Mouse (Mus musculus) thymus, postnatal 36 days (tissue): Measurements from ENCODE around the gene Farp1.
A peak's percentile ranks its signal among the peaks of the same experiment; 100 is the strongest.

Experiments used
- DNase-seq, 2 experiments: peaks; one replicate each; pipeline ENCODE4 v3.0.0; 2022; ENCODE audit warnings: mixed read lengths in 2 of 2

Farp1 gene

DNA sequence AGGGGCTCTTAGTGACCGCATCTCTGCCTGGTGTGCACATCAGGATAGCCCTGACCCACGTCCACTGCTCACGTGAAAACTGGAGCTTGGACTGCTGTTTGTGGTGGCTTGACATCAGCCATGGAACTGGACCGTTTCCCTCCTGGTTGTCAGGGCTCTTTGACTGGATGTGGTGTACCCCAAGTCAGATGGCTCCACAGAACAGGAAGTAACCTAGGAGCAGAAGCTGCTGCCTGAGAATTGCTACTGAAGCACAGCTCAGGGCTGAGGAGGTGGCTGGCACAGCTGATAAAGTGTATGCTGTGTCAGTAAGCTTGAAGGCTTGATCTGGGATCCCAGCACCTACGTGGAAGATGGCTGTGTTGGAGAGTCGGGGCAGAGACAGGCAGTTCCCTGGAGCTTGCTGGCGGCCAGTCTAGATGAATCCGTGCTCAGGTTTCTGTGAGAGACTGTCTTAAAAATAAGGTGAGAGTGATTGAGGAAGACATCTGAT is 151.4 kb downstream of the Farp1 start:
- DNase-seq: no peak

DNA sequence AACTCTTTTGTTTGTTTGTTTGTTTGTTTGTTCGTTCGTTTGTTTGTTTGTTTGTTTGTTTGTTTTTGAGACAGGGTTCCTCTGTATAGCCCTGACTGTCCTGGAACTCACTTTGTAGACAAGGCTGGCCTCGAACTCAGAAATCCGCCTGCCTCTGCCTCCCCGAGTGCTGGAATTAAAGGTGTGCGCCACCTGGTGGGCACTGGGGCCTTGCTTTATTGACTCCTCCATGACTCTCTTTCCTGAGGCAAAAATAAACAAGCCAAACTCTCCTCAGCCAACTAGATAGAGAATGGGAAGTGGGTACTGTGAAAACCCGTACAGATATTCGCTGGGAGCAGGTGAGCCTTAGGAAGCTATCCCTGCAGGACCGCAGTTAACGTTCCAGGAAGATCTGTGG is 154.8 kb downstream of the Farp1 start:
- DNase-seq: peak in 1 of 2 experiments; percentile 10

DNA sequence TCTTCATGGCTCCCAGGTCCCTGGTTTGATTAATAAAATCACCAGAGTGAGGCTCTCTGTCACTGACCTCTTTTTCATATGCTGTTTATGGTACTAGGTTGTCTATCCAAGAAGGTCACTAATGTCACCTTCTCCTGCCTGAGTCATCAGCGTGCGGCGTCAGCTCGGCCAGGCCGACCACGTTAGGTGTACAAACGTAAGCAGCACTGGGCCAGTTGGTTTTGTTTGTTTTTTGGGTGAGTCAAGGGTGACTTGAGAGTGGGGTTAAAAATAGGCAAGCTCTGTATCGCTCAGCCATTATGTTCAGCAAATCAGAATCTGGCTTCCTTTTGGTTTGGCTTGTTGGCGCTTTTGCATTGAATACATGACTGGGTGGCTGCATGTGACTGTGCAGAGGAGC is 155.4 kb downstream of the Farp1 start:
- DNase-seq: no peak

DNA sequence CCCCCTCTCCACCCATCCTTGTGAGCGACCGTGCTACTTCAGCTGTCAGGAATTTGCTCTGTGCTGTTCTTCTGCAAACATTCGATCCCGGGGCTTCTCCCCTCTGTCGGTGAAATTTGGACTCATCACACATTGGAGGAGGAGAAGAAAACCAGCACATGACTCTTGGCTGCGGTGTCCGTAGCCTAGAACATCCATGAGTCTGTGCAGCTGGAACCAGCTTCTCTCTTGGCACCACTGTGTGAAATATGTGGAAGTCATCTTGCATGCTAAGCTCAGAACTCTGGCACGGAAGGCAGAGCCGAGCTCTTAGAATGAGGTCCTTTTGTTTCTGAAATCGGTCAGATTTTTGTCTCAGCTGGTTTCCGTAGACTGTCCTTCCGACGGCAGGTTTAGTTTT is 156.7 kb downstream of the Farp1 start:
- no peak for DNase-seq

DNA sequence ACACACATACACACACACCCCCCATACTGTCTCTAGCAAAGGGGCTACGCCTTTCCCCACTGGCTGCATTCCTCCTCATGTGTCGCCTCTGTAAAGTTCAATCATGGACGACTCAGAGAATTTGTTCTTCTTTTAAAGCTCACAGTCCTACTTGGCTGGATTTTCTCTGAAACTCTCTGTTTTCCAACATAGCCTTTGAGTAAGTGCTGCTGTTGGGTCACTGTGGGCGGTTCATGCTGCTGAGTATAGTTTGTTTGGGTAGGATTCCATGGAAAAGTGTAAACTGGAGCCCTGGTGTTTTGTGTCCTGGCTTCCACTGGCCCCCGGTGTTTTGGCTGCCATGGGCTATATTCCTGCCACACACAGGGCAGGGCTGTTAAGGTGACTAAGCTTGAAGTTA is 157.4 kb downstream of the Farp1 start:
- no peak for DNase-seq

DNA sequence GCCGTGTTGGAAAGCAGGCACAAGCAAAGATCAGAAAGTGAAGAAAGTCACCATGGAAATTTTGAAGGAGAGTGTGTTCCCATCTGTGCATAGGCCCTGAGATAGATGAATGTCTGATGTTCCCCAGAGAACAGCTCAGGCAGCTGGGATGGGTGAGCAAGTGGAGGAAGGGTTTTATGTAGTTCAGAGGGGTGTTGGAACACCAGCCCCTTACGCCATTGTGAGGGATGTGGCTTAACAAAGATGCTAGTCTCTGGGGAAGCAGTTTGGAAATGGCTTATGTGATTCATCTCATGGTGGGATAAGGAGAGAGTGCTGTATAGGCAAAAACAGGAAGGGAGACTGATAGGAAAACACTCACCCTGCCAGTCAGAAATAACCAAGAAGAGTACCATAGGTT is 159.0 kb downstream of the Farp1 start:
- no peak for DNase-seq

DNA sequence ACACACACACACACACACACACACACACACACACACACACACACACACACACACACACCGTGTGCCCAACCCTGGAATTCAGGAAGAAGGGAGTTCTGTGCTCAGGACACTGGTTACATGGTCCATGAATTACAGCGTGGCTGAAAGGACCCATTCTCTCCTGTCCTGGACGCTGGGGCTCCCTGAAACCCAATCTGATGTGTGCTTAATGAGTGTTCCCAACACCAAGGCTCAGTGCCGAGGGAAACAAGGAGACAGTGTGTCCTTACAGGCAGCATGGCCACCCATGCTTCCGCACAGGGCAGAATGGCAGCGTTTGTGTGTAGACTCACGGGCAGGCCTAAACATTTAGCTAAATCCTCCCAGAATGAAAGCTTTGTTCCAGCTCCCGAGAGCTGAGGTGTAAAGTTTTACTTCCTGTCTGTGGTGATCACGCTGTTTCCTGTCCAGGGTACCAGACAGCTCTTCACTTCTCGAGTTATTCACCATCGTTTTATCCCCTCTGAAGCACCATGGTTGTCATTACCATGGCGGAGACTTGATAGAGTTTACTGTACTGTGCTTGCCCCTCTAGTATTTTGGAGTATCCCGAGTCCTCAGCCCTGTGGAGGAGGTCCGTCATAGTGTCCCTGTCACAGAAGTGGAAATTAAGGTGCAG is 164.0 kb downstream of the Farp1 start:
- no peak for DNase-seq

DNA sequence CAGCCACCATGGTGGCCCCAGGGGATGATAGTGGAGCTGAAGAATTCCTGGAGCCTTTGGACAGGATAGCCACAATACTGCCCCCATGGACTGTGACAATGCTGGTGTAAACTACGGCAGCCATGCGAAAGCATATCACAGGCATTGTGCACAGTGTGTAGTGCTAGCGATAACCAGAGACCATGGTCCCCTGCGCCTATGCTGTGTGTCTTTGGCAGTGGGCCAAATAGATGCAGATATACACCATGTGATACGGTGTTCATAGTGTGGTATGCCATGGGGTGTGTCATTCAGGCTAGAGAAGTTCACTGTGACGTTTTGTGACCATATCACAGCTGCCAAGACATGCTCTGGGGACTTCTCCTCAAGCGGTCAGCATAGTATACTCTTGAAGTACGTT is 164.8 kb downstream of the Farp1 start:
- no peak for DNase-seq

DNA sequence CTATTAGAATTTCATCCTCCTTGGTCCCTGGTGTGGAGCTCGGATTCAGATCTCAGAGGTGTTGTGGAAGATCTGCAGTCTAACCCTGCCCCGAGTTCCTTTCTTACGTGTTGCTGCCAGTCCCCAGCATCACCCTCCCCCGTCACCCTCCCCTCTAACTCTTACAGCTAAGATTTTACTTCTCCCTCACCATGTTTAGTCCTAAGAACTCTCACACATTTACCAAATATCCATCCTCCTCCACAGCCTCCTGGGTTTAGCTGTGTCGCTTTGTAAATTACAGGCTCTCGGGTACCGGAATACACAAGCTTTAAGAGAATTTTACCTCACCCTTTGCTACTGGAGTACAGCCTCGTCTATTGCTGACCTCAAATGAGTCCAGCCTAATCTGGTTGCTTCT is 165.4 kb downstream of the Farp1 start:
- no peak for DNase-seq

DNA sequence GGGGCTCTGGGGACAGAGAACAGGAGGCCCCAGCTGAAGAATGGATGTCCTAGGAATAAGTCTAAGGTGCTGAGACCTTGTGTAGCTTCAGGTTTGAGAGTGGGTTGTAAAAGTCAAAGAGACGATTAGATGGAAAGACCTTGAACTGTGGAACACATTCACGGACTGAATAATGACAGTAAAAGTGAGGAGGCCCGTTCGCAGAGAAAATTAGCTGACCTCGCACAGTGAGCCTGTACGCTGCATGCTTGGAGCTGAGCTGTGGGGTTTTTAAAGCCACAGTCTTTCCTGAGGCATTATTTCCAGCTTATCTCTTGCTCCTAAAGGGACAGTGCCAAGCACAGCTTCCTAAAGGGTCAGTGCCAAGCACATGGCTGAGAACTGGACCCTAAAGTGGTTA is 166.2 kb downstream of the Farp1 start:
- DNase-seq: no peak

DNA sequence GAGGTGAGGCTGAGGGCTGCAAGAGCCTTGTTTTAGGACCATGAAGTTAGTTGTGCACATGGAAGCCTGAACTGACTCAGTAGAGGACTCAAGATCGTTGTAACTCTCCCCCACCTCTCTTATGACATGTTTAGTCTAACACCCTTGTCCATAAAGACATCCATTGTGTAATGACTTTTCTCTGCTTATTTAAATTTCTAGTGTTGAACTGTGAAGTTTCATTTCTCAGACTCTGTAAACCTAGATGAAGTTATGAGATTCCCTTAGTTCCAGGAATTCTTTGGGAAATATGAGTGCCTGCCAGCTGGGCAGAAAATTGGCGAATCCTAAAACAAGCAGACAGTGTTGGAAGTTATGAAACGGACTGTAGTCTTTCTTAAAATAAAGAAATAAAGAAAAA is 170.5 kb downstream of the Farp1 start:
- no peak for DNase-seq

DNA sequence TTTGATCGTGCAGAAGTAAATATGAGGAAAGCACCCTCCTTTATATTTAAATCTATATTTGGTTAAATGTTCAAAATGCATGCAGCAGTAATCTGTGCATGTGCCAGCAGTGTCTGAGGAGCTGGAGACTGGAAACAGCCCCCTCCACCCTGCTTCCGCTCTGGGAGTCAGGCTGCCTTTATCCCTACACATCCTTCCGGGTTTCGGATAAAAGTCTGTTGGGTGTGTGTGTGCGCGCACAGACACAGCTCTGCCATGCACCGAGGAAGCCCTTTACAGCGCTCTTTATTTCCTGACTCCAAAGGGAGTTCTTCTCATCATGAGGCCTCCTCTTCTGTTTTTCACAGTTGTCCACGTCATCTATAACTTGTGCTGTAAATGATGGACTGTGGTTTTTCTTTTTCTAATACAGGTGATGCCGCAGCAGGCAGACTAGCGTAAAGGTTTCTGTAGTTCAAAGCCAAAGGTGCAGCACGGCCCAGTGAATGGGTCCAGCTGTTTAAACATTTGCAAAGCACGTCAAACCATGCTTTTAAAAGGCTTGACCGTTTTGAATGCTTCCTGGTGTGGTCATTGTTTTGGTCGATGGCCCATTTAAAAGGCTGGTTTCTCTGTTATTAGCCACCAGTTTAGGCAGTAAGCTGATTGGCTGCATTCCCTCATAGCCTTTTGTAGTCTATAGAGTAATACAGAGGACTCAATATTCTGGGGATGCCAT is 172.6 kb downstream of the Farp1 start:
- no peak for DNase-seq

DNA sequence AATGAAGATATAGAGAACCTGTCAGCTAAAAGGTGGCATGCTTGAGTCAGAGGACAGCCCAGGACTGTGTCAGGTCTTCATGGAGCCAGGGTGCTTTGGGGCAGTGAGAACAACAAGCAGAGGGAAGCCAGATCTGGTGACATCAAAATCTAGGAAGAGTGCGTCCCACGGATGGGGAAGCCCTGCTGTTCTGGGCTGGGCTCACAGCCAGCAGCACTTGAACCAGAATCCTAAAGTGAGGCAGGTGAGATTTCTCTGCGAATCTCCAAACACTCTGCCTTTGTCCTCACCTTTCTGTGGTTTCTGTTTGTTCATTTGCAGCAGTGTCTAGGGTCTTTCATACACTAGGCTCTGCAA is 173.1 kb downstream of the Farp1 start:
- DNase-seq: no peak

DNA sequence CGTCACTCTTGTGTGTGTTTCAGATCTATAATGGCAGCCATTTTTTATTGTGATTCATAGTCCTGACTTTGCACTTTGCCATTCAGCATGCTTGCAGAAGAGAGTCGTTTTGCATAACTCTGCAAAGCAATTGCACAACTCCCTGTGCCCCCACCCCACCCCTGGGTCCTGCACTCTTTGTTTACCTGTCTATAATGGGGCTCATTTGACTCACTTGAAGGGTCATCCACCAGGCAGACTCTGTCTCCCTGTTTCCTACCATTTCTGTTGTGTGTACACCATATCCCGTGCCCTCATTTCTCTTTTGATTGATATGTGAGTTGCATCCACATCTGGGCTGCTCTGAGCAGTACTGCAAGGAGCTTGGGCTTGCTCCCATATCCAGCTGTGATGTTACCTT is 175.3 kb downstream of the Farp1 start:
- DNase-seq: no peak

DNA sequence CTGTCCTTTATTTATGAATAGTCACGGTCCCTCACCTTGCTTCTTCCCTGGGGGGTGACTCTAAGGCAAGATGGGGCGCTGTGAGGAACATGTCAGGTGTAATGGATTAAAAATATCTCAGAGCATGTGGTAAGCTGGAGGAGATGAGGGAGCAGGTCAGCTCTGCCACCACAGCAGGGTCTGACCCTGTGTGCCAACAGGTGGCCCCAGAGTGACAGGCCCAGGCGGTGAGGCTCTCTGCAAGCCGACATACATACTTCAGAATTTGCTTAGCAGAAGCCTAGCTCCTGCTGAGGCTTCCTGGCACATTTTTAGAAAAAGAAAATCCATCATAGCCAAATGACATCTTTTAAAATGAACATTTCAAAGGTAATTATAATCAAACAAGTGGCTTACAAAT is 178.7 kb downstream of the Farp1 start:
- DNase-seq: no peak

DNA sequence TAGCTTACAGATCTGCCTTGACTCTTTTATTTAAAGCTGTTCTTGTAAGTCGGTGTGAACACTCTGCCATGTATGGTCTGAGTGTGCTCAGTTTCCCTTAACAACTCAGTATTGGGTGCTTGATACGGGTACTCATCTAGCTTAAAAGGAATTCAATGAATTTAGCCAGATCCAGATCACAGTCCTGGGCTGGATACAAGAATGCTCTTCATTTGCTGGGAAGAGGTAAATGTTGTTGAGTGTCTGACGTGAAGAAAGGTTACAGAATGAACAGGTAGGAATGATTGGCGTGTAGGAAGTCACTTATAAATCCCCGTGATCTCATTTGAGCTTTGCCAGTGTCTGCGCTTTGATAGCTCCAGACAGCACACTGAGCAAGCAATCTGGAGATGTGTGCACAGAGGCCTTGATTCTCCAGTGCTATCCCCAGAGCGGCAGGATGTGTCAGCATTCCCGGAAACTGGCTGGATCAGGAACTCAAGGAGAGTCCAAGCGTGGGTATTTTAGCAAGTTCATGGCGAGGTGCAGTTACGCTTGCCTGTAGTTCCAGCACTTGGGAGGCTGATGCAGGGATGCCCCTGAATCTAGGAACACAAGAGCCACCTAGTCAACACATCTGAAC is 179.7 kb downstream of the Farp1 start:
- DNase-seq: no peak

DNA sequence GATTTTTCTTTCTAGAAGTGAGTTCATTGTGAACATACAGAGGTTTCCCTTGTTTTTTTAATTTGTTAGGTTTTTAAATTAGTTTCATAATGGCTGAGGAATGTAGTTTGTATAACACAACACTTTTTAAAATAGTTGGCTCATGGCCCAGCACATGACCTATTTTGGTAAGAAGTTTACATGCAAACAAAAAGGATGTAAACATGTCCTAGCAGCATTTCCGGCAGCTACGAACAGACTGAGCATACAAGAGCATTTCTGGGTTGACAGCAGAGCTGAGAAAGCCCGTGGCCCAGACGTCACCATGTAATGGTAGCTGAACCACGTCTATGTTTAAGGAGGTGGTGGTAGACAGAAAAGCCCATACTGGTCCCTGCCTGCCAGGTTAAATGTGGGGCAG is 180.8 kb downstream of the Farp1 start:
- no peak for DNase-seq

DNA sequence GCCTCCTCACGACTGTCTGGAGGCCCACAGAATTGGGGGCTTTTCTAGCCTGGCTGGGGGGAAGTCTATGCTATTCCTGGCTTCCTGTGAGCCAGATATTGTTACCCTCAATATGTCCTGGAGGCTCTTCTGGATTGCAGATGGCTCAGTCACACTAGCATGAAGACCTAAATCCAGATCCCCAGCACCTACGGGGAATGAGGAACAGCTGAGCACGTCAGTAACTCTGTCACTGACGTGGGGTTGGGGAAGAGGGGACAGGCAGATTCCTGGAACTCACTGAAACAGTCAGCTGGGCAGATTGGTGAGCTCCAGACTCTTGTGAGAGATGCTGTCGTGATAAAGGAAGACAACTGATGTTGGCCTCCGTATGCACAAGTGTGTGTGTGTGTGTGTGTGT is 181.7 kb downstream of the Farp1 start:
- no peak for DNase-seq

DNA sequence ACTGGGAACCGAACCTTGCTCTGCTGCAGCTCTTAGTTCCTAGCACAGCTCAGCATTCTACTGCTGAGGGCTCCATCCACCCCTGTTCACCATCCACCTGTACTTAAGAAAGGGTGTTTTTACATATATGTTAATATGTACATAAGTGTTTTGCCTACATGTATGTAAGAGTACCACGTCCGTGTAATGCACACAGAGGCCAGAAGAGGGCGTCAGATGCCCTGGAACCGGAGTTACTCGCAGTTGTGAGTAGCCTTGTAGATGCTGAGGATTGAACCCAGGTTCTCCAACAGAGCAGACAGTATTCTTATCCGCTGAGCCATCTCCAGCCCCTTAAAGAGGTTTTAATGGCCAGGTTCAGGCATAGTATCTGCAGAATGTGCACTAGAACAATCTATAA is 183.6 kb downstream of the Farp1 start:
- peak; percentile 12 to 19 for DNase-seq

DNA sequence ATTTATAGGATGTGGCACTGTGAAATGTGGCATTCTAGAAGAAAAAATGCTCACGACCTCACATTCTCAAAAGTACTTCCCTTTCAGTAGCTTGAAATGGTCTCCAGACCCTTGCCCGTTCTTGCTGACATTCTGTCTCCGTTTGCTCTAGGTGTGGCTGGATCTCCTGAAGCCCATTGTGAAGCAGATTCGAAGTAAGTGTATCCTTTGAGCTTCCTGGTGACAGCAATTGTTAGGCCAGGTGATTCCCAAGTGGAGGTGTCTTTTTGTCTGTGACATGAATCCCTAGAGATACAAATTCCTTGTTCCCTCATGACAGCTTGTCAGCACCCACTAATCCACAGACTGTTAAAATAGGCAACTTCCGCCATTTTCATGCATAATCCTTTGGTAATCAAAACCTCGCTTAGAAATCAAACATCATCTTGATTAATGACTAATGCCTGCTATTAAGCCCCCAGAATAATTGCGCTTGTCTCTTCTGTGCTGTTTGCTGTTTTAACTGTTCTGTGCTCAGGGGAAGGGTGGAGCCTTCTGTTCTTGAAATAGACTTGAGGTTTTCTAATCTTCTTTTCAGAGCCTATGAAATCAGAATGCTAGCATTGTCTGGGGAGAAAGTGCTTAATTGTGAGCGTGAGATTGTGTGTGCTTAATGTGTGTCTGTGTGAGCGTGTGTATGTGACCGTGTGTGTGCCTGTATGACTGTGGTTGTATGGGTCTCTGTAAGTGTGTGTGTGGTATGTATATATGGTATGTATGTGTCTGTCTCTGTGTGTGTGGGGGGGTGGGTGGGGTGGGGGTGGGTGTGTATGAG is 184.4 kb downstream of the Farp1 start:
- DNase-seq: no peak

DNA sequence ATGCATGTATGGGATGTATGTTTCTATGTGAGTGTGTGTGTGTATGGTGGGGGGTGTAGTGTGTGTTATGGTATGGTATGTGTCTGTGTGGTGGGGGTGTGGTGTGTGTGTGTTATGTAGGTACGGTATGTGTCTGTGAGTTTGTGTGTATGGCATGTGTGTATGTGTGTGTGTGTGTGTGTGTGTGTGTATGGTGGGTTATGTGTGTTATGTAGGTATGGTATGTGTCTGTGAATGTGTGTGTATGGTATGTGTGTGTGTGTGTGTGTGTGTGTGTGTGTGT is 185.0 kb downstream of the Farp1 start:
- DNase-seq: no peak

DNA sequence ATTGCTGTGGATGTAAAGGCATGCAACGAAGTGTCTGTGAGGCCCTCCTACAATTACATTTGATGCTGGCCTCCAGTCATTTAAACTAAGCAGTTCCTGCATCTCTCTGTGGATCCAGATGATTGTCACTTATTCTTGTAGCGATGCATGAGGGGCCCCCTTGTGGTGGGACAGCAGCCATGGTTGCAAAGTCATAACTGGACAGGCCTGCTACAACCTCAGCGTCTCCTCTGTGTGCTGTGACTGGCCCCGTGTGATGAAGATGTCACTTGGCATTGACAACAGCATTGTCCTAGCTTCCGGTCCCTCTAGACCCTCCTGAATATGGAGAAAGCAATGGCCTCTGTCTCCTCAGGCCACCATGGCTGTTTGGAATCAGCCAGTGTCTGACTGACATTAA is 185.7 kb downstream of the Farp1 start:
- DNase-seq: peak; percentile 13 to 14

DNA sequence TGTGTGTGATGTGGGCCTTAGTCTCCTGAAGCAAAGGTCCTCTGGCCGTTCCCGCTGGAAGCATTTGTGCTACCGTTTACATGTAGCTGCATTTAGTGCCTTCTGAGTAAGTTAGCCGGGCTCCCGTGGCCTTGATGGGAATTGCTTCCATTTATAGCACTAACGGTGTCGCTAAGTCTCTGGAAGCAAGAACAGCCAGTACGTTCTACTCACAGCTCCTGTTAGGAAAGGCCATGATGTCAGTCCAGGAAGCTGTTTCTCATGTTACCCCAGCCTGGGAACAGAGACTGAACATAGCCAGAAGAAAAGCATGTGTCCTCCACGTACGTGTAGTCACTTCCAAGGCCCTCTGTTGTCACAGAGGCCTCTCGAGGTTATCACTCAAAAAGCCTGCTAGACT is 190.8 kb downstream of the Farp1 start:
- no peak for DNase-seq
